Mouse (Mus musculus) cerebellum, adult 2 months (tissue): ENCODE results near the gene Tmem231.

Experiments used
- CTCF ChIP-seq: fragments of 200-500 bp; IDR thresholded peaks from 2 replicates; pipeline ENCODE4 v1.5.1; 2011; ENCODE audit warnings: low read depth, mild to moderate bottlenecking, control low read depth, low read length, moderate library complexity, borderline replicate concordance; ENCODE audit not compliant: insufficient read depth
- POLR2A ChIP-seq: fragments of 200-500 bp; IDR thresholded peaks from 2 replicates; pipeline ENCODE4 v1.6.1; 2011; ENCODE audit warnings: low read length, control low read depth, borderline replicate concordance; ENCODE audit not compliant: insufficient read depth

DNA sequence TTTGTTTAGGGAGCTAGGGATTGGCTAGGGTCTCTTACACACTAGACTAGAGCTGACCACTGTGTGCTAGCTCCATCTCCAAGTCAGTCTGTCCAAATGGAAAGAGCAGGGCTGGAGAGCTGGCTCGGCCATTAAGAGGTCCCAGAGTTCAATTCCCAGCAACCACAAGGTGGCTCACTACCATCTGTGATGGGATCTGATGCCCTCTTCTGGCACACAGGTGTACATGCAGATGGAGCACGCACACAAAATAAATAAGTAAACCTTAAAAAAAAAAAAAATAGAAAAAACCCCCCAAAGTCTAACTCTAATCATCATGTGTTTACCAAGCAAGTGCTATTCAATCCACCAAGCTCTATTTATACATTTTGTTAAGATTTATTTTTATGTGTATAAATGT lies 14.0 kb downstream of the Tmem231 start:
- TF ChIP-seq CTCF (peak; percentile 22; the same call in 1 of the 2 replicates), POLR2A (no peak)
